Mouse (Mus musculus) ES-E14 (cell line): ENCODE results near the gene Cfi. TPM values are rescaled to one million over a fixed set of nuclear protein-coding genes. Genes with fewer than 3 reads are reported as not detected.

Experiments used
- DNase-seq: peaks from one replicate; pipeline ENCODE4 v3.0.0-alpha.2; 2013; ENCODE audit warnings: low read depth, low spot score
- H3K27ac ChIP-seq: 2 replicates; pipeline ENCODE4 v1.5.1; 2012; ENCODE audit warnings: low read depth, mild to moderate bottlenecking, low read length, moderate library complexity, mixed read lengths; ENCODE audit not compliant: poor library complexity, insufficient read depth, severe bottlenecking
- H3K36me3 ChIP-seq: 2 replicates; pipeline ENCODE4 v1.6.1; 2012; ENCODE audit warnings: mild to moderate bottlenecking, low read length, moderate library complexity, mixed read lengths; ENCODE audit not compliant: control insufficient read depth, poor library complexity, insufficient read depth, severe bottlenecking
- H3K4me1 ChIP-seq, 2 experiments: fragments of 150-350 bp in 1 of 2; sonication (generic) in 1 of 2; 2 replicates each; pipeline ENCODE4 v1.6.1; 2012; ENCODE audit warnings: low read length in 2 of 2, mild to moderate bottlenecking in 1 of 2, mixed read lengths in 1 of 2; ENCODE audit not compliant: control insufficient read depth in 2 of 2, insufficient read depth in 2 of 2, poor library complexity in 1 of 2
- H3K4me3 ChIP-seq, 2 experiments: fragments of 150-350 bp in 1 of 2; sonication (generic) in 1 of 2; 2 replicates each; pipeline ENCODE4 v1.5.1; 2012; ENCODE audit warnings: low read length in 2 of 2, low read depth in 1 of 2, mild to moderate bottlenecking in 1 of 2, mixed read lengths in 1 of 2; ENCODE audit not compliant: insufficient read depth in 1 of 2, poor library complexity in 1 of 2, severe bottlenecking in 1 of 2
- H3K9ac ChIP-seq: 2 replicates; pipeline ENCODE4 v1.6.1; 2012; ENCODE audit warnings: low read depth, mild to moderate bottlenecking, low read length, mixed read lengths; ENCODE audit not compliant: poor library complexity, insufficient read depth, severe bottlenecking
- H3K9me3 ChIP-seq: fragments of 150-350 bp; sonication (generic); 2 replicates; pipeline ENCODE4 v1.6.1; 2012; ENCODE audit warnings: low read depth, mild to moderate bottlenecking, low read length; ENCODE audit not compliant: control insufficient read depth, insufficient read depth
- CHD2 ChIP-seq: IDR thresholded peaks from 2 replicates; pipeline ENCODE4 v1.6.1; 2014; ENCODE audit warnings: mild to moderate bottlenecking, low read depth, low read length, inconsistent platforms
- HCFC1 ChIP-seq: IDR thresholded peaks from 2 replicates; pipeline ENCODE4 v1.6.1; 2012; ENCODE audit warnings: low read length, inconsistent platforms, borderline replicate concordance; ENCODE audit not compliant: insufficient read depth
- MAFK ChIP-seq: IDR thresholded peaks from 2 replicates; pipeline ENCODE4 v1.6.1; 2014; ENCODE audit warnings: mild to moderate bottlenecking, low read depth, low read length, inconsistent platforms; ENCODE audit not compliant: insufficient read depth
- ZC3H11A ChIP-seq: IDR thresholded peaks from 2 replicates; pipeline ENCODE4 v1.6.1; 2012; ENCODE audit warnings: low read depth, mild to moderate bottlenecking, inconsistent platforms, low read length, borderline replicate concordance
- ZNF384 ChIP-seq: IDR thresholded peaks from 2 replicates; pipeline ENCODE4 v1.6.1; 2012; ENCODE audit warnings: low read depth, low read length, inconsistent platforms
- in situ Hi-C, 2 experiments: fragments of 600-800 bp; cut with MboI; formaldehyde crosslinking; loops; one replicate each; pipeline ENCODE4 v1.15.1; 2025; ENCODE audit warnings: low sequenced_read_pairs in 2 of 2, inconsistent platforms in 1 of 2; ENCODE audit not compliant: unreplicated experiment in 2 of 2
- total RNA-seq: library from RNA; depleted of rRNA; stranded (reverse); fragments of 300-350 nt; gene quantifications from 2 replicates; pipeline ENCODE4 v1.2.3, GENCODE M21; 2012

Cfi gene
- total RNA-seq, 1 experiment = not detected

DNA sequence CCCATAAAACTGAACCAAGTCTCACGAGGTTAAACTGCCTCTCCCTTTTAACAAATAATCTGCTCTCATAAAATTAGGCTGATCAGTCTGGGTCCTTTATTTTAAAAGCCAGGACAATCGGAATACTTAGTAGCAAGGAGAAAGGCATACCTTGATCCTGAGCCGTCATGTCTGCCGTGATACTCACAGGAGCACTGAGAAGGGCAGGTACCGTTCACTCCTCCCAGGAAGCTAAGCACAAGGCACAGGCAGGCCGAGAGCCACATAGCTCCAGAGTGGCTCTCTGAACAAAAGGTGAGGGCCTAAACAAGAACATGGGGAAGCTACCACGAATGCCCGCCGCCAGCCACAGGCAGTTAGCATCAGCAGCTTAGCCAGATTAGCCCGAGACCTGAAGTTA is 31.9 kb upstream of the Cfi start, which contains the start of gene Lrit3:
Gene Lrit3, minus strand, starts transcription at position 266 of the 400 bp plus-strand sequence.
- no peak for DNase-seq
- Histone ChIP-seq H3K9ac (no peak within 1 kb of the TSS), H3K4me3 (no peak within 1 kb of the TSS), H3K9me3 (no peaks in the 10 kb centered on the region), H3K4me1 (no peaks in the 10 kb centered on the region), H3K27ac (no peak within 1 kb of the TSS), H3K36me3 (no peaks in the 10 kb centered on the region)
- TF ChIP-seq ZC3H11A (no peak), ZNF384 (no peak), HCFC1 (no peak), MAFK (no peak), CHD2 (no peak)
- in situ Hi-C loops = no loop called here

- no peak overlapping the region for H3K27ac ChIP-seq
- peaks cover 12% of the 10 kb centered on the region for H3K36me3 ChIP-seq
- in situ Hi-C loops = no loop called here
Measured at GRCm38 (mm10) chr3:129820847-129821246, 14.8 kb upstream of the Cfi start.

GRCm38 (mm10) chr3:129821736-129822135 is 13.9 kb upstream of the Cfi start:
- DNase-seq = no peak
- peaks cover 12% of the 10 kb centered on the region for H3K36me3 ChIP-seq
- no peak for TF ChIP-seq ZC3H11A
- no peak for TF ChIP-seq MAFK
- TF ChIP-seq ZNF384 = no peak
- TF ChIP-seq CHD2 = no peak
- no peak for TF ChIP-seq HCFC1
- in situ Hi-C loops = no loop called here
- no peaks in the 10 kb centered on the region for H3K4me1 ChIP-seq
- H3K27ac ChIP-seq = no peak overlapping the region
- H3K9me3 ChIP-seq = no peaks in the 10 kb centered on the region
- H3K4me3 ChIP-seq = no peak overlapping the region
- H3K9ac ChIP-seq = no peak overlapping the region

More at GRCm38 (mm10) chr3:129820847-129821246, 14.8 kb upstream of the Cfi start:
- no peak overlapping the region for H3K4me3 ChIP-seq
- no peak overlapping the region for H3K9ac ChIP-seq
- H3K4me1 ChIP-seq = no peaks in the 10 kb centered on the region
- TF ChIP-seq ZNF384 = no peak
- TF ChIP-seq ZC3H11A = no peak
- no peak for TF ChIP-seq CHD2
- no peak for TF ChIP-seq HCFC1
- no peak for TF ChIP-seq MAFK
- H3K9me3 ChIP-seq = no peaks in the 10 kb centered on the region
- DNase-seq = no peak

- TF ChIP-seq ZNF384 (no peak), ZC3H11A (no peak), HCFC1 (no peak), MAFK (no peak), CHD2 (no peak)
- Histone ChIP-seq H3K9me3 (no peaks in the 10 kb centered on the region), H3K27ac (no peak within 1 kb of the TSS), H3K4me3 (no peak within 1 kb of the TSS), H3K36me3 (peaks cover 12% of the 10 kb centered on the region), H3K4me1 (no peaks in the 10 kb centered on the region), H3K9ac (no peak within 1 kb of the TSS)
- DNase-seq = no peak
- in situ Hi-C loops = no loop called here
Measured at GRCm38 (mm10) chr3:129822206-129822775, 13.4 kb upstream of the Cfi start, which contains the start of gene Rrh. Rrh (minus strand) TSS chr3:129822587.

DNA sequence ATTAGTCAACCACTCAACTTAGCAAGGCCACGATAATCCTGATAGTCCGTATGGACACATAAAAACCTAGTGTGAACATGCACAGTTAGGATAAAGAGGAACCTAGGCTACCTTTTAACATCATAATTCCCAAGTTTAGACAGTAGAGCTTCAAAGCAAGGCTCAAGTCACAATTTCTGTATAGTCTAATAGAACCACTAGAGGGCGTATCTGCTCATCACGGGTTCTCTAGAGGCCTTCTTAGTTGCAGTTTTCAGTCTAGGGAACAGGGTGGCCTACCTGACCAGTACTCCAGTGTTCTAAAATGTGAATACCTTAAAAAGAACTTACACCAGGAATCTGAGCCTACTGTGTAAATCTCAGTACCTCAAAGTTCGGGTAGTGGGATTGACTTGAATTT is 12.4 kb upstream of the Cfi start:
- DNase-seq = peak; percentile 42
- H3K4me3 ChIP-seq = no peak overlapping the region
- H3K36me3 ChIP-seq = peaks cover 15% of the 10 kb centered on the region
- H3K4me1 ChIP-seq = no peaks in the 10 kb centered on the region
- in situ Hi-C loops = no loop called here
- no peaks in the 10 kb centered on the region for H3K9me3 ChIP-seq
- TF ChIP-seq MAFK = no peak
- no peak for TF ChIP-seq ZC3H11A
- TF ChIP-seq ZNF384 = no peak
- no peak for TF ChIP-seq CHD2
- TF ChIP-seq HCFC1 = no peak
- no peak overlapping the region for H3K9ac ChIP-seq
- no peak overlapping the region for H3K27ac ChIP-seq
